Mouse (Mus musculus): ENCODE results near the gene Prss48. TPM values are rescaled to one million over a fixed set of nuclear protein-coding genes. Genes with fewer than 3 reads are reported as not detected.

The Prss48 gene
- total and polyA plus RNA-seq, 2 experiments from 2014 or later: not detected

DNA sequence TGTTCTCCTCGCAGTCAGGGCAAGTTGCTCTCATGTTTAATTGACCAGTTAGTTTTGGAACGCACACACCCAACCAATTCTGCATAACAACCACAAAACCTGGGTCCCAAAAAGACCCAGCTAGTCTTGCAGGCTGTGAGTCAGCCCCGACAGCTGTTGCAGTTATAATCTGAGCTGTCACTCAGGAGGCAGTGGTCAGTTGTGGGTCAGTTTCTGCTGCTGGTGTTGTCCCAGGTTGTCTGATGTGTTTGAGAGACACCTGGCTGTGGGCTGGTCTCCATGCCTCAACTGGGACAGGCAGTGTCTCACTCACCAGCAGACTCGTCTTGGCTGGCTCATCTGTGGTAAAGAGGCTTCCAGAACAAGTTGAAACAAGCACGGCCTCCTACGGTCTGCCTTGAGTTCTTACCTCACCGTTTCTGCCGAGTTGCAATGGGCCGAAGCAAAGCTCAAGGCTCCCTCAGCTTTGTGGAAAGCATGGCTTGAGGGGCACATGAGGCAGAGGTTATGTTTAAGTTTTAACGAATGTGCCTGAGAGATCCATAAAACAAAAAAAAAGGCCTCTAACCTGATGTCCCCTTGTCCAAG, 49.5 kb downstream of the Prss48 start:
- Histone ChIP-seq H3K27ac (ENCODE audit: low read depth, low read length) (no peak overlapping the region), H3K36me3 (ENCODE audit: insufficient read depth) (no peaks in the 10 kb centered on the region)
- 86% methylated on average over 10 of the region's 10 CpGs for WGBS

DNA sequence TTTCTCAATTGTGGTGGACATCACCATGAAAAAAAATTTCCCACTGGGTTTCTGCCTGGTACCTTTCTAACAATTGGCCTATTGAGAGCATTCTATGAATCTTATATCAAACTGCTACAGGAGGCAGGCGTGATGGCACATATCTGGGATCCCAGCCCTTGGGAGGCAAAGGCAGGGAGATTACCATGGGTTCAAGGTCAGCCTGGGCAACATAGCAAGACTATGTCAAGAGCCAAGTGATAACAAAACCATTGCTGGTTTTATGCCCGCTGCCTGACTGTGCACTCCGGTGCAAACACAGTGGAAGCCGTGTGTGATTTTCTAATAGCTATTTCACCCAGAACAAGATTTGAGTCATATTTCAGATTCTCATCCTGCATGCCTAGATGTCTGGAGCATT, 51.4 kb downstream of the Prss48 start:
- ATAC-seq (no peak), DNase-seq (no peak)
- Histone ChIP-seq H3K27ac (ENCODE audit: low read depth, low read length) (no peak overlapping the region), H3K9me3 (ENCODE audit: low read length) (no peaks in the 10 kb centered on the region), H3K4me1 (ENCODE audit: insufficient read depth) (no peaks in the 10 kb centered on the region), H3K4me3 (ENCODE audit: low read depth, low read length) (no peak overlapping the region), H3K9ac (no peak overlapping the region), H3K4me2 (ENCODE audit: low read depth) (no peak overlapping the region), H3K27me3 (ENCODE audit: insufficient read depth, low read length) (no peaks in the 10 kb centered on the region), H3K36me3 (ENCODE audit: insufficient read depth) (no peaks in the 10 kb centered on the region)
- 79% methylated on average over 4 of the region's 4 CpGs for WGBS
- no peak for TF ChIP-seq CTCF (IDR thresholded peaks at IDR 0.05; ENCODE audit: low read depth)

More for the DNA sequence above, 49.5 kb downstream of the Prss48 start:
- Histone ChIP-seq H3K9me3 (ENCODE audit: low read length) (no peaks in the 10 kb centered on the region), H3K4me3 (ENCODE audit: low read depth, low read length) (no peak overlapping the region), H3K4me1 (ENCODE audit: insufficient read depth) (no peaks in the 10 kb centered on the region), H3K4me2 (ENCODE audit: low read depth) (no peak overlapping the region), H3K9ac (no peak overlapping the region), H3K27me3 (ENCODE audit: insufficient read depth, low read length) (no peaks in the 10 kb centered on the region)
- ATAC-seq: no peak
- no peak for TF ChIP-seq CTCF (IDR thresholded peaks at IDR 0.05; ENCODE audit: low read depth)
- no peak for DNase-seq

Other genes starting within 250 kb of the Prss48 start
- gene Fam160a1, start 185.2 kb downstream of the Prss48 start, total RNA-seq (2014; rRNA removed): 2.6 and 2.8 TPM in 2 replicates
- gene Fam160a1, start 185.2 kb downstream of the Prss48 start, polyA plus RNA-seq (2015; fragmentation: Nextera tagmentation; extraction: Ambion mirVana): 0.57 and 0.67 TPM in 2 replicates
- gene Glt28d2, start 115.0 kb downstream of the Prss48 start, total RNA-seq (2014; rRNA removed): 1.1 and 1.6 TPM in 2 replicates
- gene Glt28d2, start 115.0 kb downstream of the Prss48 start, polyA plus RNA-seq (2015; fragmentation: Nextera tagmentation; extraction: Ambion mirVana): 1.1 and 1.2 TPM in 2 replicates
- 0.67 and 2.8 TPM in 2 replicates for gene Gm37240, start 115.0 kb downstream of the Prss48 start, total RNA-seq (2014; rRNA removed)
- gene Gm37240, start 115.0 kb downstream of the Prss48 start, polyA plus RNA-seq (2015; fragmentation: Nextera tagmentation; extraction: Ambion mirVana): 0.34 and 1.2 TPM in 2 replicates
- gene Sh3d19, start 31.4 kb downstream of the Prss48 start, total RNA-seq (2014; rRNA removed): 25.1 and 33.4 TPM in 2 replicates
- 9.9 and 14.3 TPM in 2 replicates for gene Sh3d19, start 31.4 kb downstream of the Prss48 start, polyA plus RNA-seq (2015; fragmentation: Nextera tagmentation; extraction: Ambion mirVana)
- 996 and 1,231 TPM in 2 replicates for gene Rps3a1, start 140.2 kb upstream of the Prss48 start, total RNA-seq (2014; rRNA removed)
- gene Rps3a1, start 140.2 kb upstream of the Prss48 start, polyA plus RNA-seq (2015; fragmentation: Nextera tagmentation; extraction: Ambion mirVana): 709 and 888 TPM in 2 replicates
- gene Lrba, start 222.2 kb upstream of the Prss48 start, total RNA-seq (2014; rRNA removed): 16.1 and 18.5 TPM in 2 replicates
- gene Lrba, start 222.2 kb upstream of the Prss48 start, polyA plus RNA-seq (2015; fragmentation: Nextera tagmentation; extraction: Ambion mirVana): 0.82 and 1.6 TPM in 2 replicates

All from forebrain, postnatal 0 days (tissue).